Mouse (Mus musculus) heart, adult 2 months (tissue): Measurements from ENCODE around the gene Atf3. TPM values are rescaled to one million over a fixed set of nuclear protein-coding genes. Genes with fewer than 3 reads are reported as not detected.

ENCODE experiments used
- DNase-seq, 2 experiments: peaks; one replicate each; pipeline ENCODE4 v3.0.0; 2021
- H3K27ac ChIP-seq: fragments of 200-600 bp; 2 replicates; pipeline ENCODE4 v1.8.1; 2022
- H3K27me3 ChIP-seq: fragments of 200-500 bp; 2 replicates; pipeline ENCODE4 v1.6.1; 2012; ENCODE audit warnings: mild to moderate bottlenecking, low read length, inconsistent platforms, mixed read lengths; ENCODE audit not compliant: control insufficient read depth, insufficient read depth
- H3K36me3 ChIP-seq: fragments of 200-500 bp; 2 replicates; pipeline ENCODE4 v1.6.1; 2012; ENCODE audit warnings: low read length, inconsistent platforms; ENCODE audit not compliant: control insufficient read depth, insufficient read depth
- H3K4me1 ChIP-seq: fragments of 200-500 bp; 2 replicates; pipeline ENCODE4 v1.6.1; 2011; ENCODE audit warnings: low read length; ENCODE audit not compliant: control insufficient read depth, insufficient read depth
- H3K4me3 ChIP-seq: fragments of 200-600 bp; 2 replicates; pipeline ENCODE4 v1.8.1; 2022
- H3K79me2 ChIP-seq: fragments of 200-500 bp; replicated peaks from 2 replicates; pipeline ENCODE4 v1.6.1; 2012; ENCODE audit warnings: mild to moderate bottlenecking, inconsistent platforms, low read length, moderate library complexity, mixed read lengths; ENCODE audit not compliant: control insufficient read depth, insufficient read depth
- H3K9ac ChIP-seq: fragments of 200-500 bp; 2 replicates; pipeline ENCODE4 v1.6.1; 2012; ENCODE audit warnings: low read depth, mild to moderate bottlenecking, control low read depth, inconsistent platforms, low read length, mixed read lengths
- CTCF ChIP-seq: fragments of 200-600 bp; IDR thresholded peaks from 2 replicates; pipeline ENCODE4 v1.8.1; 2022; ENCODE audit warnings: antibody characterized with exemption, mild to moderate bottlenecking, moderate library complexity
- EP300 ChIP-seq: fragments of 200-500 bp; IDR thresholded peaks from 2 replicates; pipeline ENCODE4 v1.6.1; 2011; ENCODE audit warnings: low read depth, low read length, control low read depth; ENCODE audit not compliant: insufficient read depth
- POLR2A ChIP-seq: fragments of 200-500 bp; IDR thresholded peaks from 2 replicates; pipeline ENCODE4 v1.6.1; 2011; ENCODE audit warnings: mild to moderate bottlenecking, low read depth, low read length, control low read depth; ENCODE audit not compliant: insufficient read depth
- WGBS: fragments of 180-500 bp; shearing (Covaris S2); methylation state at CpG from one replicate; pipeline ENCODE4 v1.1.7; 2018; 5-methylcytosine and 5-hydroxymethylcytosine counted together
- intact Hi-C: fragments of 180-260 bp; cut with DNase I; formaldehyde crosslinking; loops from one replicate; pipeline ENCODE4 v1.15.1; 2025
- polyA plus RNA-seq: library from polyadenylated mRNA; depleted of rRNA; stranded (reverse); fragments of >200 nt; gene quantifications from 2 replicates; pipeline ENCODE4 v1.2.3, GENCODE M21; 2012
- total RNA-seq, 2 experiments: library from RNA; stranded (reverse); gene quantifications; 2 replicates each; pipeline ENCODE4 v1.2.3; 2021

The Atf3 gene
- total and polyA plus RNA-seq, 3 experiments, result 3.6 to 11.5 (median 11.0) TPM

DNA sequence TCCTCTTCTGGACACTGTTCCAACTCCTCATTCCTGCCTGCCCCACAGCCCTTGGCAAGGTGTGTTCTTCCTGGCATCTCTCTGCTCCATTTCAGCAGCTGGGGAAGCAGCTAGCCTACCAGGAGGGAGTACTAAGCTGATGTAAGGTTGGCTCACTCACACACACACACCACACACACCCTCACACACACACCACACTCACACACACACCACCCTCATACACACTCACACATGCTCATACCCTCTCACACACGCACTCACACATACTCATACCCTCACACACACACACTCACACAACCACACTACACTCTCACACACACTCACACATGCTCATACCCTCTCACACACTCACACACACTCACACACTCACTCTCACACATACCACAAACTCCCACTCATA lies 1.9 kb upstream of the Atf3 start:
- Histone ChIP-seq H3K27ac (no peak overlapping the region), H3K4me3 (no peak overlapping the region), H3K4me1 (peaks cover 4% of the 10 kb centered on the region), H3K27me3 (no peaks in the 10 kb centered on the region), H3K36me3 (no peaks in the 10 kb centered on the region), H3K9ac (no peak overlapping the region), H3K79me2 (no peaks in the 10 kb centered on the region)
- intact Hi-C loops, result loop anchor here (10.0 kb wide), 1 partner anchor 175 kb away; no protein-coding TSS in a partner anchor
- DNase-seq, result no peak
- TF ChIP-seq EP300 (no peak), POLR2A (no peak), CTCF (no peak)
- WGBS, result 88% methylated on average over 1 of the region's 1 CpGs

DNA sequence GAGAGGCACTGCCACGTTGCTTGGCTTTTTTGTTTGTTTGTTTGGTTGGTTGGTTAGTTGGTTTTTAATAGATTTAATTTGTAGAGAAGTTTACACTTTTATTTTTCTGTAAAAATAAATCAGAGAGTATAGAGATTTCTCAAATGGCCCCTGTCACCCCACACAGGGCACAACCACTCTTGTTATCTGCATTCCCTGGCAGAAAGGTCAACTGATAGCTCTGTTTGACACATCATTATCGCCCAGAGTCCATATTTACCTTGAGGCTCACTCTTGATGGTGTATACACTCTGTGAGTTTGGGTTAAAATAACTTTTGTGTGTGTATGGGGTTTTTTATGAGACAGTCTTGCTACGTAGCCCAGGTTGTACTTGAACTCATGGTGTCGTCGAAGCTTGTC lies 744 bp upstream of the Atf3 start:
- no peaks in the 10 kb centered on the region for H3K36me3 ChIP-seq
- no peak overlapping the region for H3K9ac ChIP-seq
- H3K4me3 ChIP-seq, result no peak overlapping the region
- no peak for DNase-seq
- H3K79me2 ChIP-seq, result no peaks in the 10 kb centered on the region
- H3K4me1 ChIP-seq, result peaks cover under 1% of the 10 kb centered on the region
- no peak for TF ChIP-seq CTCF
- no peak for TF ChIP-seq POLR2A
- TF ChIP-seq EP300, result no peak
- no peak overlapping the region for H3K27ac ChIP-seq
- intact Hi-C loops, result no loop called here
- H3K27me3 ChIP-seq, result no peaks in the 10 kb centered on the region
- WGBS, result 79% methylated on average over 5 of the region's 5 CpGs

DNA sequence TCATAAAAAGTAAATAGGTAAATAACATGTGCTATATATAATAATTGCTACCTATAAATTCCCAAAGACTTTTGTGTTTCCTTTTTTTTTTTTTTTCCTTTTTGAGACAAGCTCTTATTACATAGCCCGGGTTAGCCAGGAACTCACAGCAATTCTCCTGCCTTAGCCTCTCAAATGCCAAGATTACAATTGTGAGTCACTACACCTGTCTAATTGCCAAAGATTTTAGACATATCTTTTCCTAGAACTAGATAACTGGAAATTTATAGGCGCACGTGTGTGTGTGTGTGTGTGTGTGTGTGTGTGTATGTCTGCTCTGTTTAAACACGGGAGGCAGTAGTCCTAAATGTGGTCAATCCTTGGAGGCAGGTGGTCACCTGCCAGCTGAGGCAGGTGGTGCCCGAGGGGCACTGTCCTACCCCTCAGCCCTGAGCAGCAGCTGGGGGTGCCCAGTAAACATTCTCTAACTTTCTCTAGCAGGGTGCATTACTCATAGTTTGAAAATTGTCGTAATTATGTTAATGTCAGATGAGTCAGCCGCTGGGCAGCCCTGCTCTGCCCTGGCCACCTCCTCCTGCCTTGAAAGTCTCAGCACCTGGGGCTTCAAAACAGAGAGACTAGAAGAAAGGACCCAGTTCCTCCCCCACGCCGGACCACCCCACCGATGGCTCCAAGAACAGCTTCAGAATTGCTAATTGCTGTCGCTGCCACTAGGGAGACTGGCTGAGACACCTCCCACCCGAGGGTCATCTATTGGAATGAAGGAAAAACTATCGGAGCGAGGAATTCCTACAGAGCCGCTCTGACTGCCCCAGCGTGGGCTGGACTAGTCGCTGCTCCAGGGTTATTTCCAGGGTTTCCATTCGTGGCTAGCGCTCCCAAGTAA lies 1.8 kb downstream of the Atf3 start:
- Histone ChIP-seq H3K4me1 (no peaks in the 10 kb centered on the region), H3K27ac (no peak overlapping the region), H3K79me2 (no peaks in the 10 kb centered on the region), H3K27me3 (no peaks in the 10 kb centered on the region), H3K36me3 (no peaks in the 10 kb centered on the region), H3K9ac (no peak overlapping the region), H3K4me3 (no peak overlapping the region)
- DNase-seq, result no peak
- WGBS, result 28% methylated on average over 19 of the region's 19 CpGs
- no peak for TF ChIP-seq POLR2A
- no peak for TF ChIP-seq EP300
- no peak for TF ChIP-seq CTCF
- intact Hi-C loops, result no loop called here

DNA sequence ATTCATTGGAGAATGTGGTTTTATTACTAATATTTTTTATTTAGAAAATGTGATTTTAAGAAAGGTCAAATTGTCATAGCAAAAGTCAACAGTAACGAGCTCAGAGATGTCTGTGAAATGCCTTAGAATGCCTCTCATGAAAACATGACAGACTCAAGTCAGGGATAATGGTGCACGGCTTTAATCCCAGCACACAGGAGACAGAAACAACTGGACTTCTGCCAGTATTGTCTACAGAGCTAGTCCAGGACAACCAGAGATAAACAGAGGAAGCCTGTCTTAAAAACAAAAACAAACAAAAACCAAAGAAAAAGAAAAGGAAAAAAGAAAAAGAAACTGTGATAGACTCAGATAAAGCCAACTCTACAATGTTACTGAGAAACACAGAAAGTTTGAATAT lies 6.7 kb downstream of the Atf3 start:
- Histone ChIP-seq H3K27ac (no peak overlapping the region), H3K4me1 (no peaks in the 10 kb centered on the region), H3K79me2 (no peaks in the 10 kb centered on the region), H3K27me3 (no peaks in the 10 kb centered on the region), H3K9ac (no peak overlapping the region), H3K4me3 (no peak overlapping the region), H3K36me3 (no peaks in the 10 kb centered on the region)
- TF ChIP-seq CTCF (no peak), POLR2A (no peak), EP300 (no peak)
- intact Hi-C loops, result no loop called here
- no peak for DNase-seq
- WGBS, result 27% methylated on average over 2 of the region's 2 CpGs

DNA sequence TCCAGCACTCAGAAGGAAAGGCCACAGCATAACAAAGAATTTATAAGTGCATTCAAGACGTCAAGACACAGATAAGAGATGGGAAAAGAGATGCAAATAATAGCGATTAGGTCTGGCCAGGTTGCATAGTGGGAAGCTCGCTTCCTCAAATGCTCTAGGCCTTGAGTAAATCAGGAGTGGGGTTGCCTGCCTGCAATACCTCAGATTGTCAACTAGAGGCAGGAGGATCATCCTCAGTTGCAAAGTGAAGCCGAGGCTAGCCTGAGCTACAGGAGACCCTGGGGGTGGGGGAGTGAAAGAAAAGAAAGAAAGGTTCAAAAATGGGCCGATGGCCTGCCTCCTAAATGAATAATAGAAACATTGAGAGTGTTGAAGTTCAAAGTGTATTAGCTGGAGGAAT lies 12.0 kb downstream of the Atf3 start:
- Histone ChIP-seq H3K27ac (no peak overlapping the region), H3K27me3 (no peaks in the 10 kb centered on the region), H3K36me3 (no peaks in the 10 kb centered on the region), H3K79me2 (no peaks in the 10 kb centered on the region), H3K4me1 (no peaks in the 10 kb centered on the region), H3K9ac (no peak overlapping the region), H3K4me3 (no peak overlapping the region)
- TF ChIP-seq POLR2A (no peak), EP300 (no peak), CTCF (no peak)
- intact Hi-C loops, result no loop called here
- 73% methylated on average over 5 of the region's 5 CpGs for WGBS
- DNase-seq, result no peak

DNA sequence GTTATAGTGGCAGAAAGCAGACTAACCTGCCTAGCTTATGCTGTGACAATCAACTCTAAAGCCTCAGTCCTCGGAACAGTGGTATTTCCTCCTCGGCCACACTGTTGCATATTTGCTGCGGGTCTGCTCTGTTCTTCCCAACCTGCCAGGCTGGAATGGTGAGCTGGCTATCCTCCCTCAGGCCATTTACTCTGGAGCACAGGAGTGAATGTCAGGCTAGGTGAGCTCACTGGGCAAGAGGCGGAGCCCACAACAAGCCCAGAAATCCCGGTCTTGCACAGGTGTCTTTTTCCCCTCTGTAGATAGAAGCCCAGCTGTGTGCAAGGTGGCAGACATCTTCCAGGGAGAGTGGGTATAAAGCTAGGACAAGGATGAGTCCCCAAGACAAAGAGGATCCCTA lies 13.0 kb downstream of the Atf3 start:
- Histone ChIP-seq H3K36me3 (no peaks in the 10 kb centered on the region), H3K27me3 (no peaks in the 10 kb centered on the region), H3K27ac (no peak overlapping the region), H3K79me2 (no peaks in the 10 kb centered on the region), H3K9ac (no peak overlapping the region), H3K4me1 (no peaks in the 10 kb centered on the region), H3K4me3 (no peak overlapping the region)
- WGBS, result 71% methylated on average over 5 of the region's 5 CpGs
- intact Hi-C loops, result no loop called here
- DNase-seq, result no peak
- no peak for TF ChIP-seq POLR2A
- no peak for TF ChIP-seq CTCF
- TF ChIP-seq EP300, result no peak
